ENCODE assay signal across 8 mouse cellular contexts in genomic region chr8:122550995-122551264, GRCm38 (mm10). TPM values are rescaled to one million over a fixed set of nuclear protein-coding genes. Genes with fewer than 3 reads are reported as not detected.
A peak's percentile ranks its signal among the peaks of the same experiment; 100 is the strongest.
DNase-seq lines count a peak whose midpoint lies in the region; ATAC-seq and TF ChIP-seq lines count a peak whose summit lies in the region.

No protein-coding gene starts in this region.

- TF ChIP-seq CTCF in CH12.LX (conservative IDR thresholded peaks at IDR 0.05 in 1 of 2, IDR thresholded peaks at IDR 0.05 in 1 of 2; ENCODE audit: low read depth in 2 of 2, low read length in 2 of 2), result no peak

- H3K4me1 ChIP-seq in heart, embryonic 12.5 days (replicated peaks), result peaks cover 41% of the 10 kb centered on the region
- peaks cover 12 to 42% of the 10 kb centered on the region in 2 experiments for H3K4me1 ChIP-seq in CH12.LX (ENCODE audit: control insufficient read depth in 1 of 2, insufficient read depth in 2 of 2)
- H3K4me1 ChIP-seq in forebrain, embryonic 14.5 days (ENCODE audit: control insufficient read depth, insufficient read depth, low read length), result no peaks in the 10 kb centered on the region
- H3K4me1 ChIP-seq in liver, embryonic 15.5 days (replicated peaks), result peaks cover 76% of the 10 kb centered on the region

- WGBS in heart, embryonic 12.5 days, result under 1% methylated on average over 34 of the region's 43 CpGs
- 0% methylated on average over 17 of the region's 43 CpGs for WGBS in forebrain, embryonic 14.5 days
- WGBS in liver, embryonic 15.5 days (ENCODE audit: insufficient replicate concordance), result under 1% methylated on average over 43 of the region's 43 CpGs

- peak overlapping the region; percentile 91 for H3K9ac ChIP-seq in heart, embryonic 12.5 days
- peak overlapping the region; percentile 31 for H3K9ac ChIP-seq in CH12.LX (ENCODE audit: insufficient read depth, low read depth)
- peak overlapping the region; percentile 59 for H3K9ac ChIP-seq in forebrain, embryonic 14.5 days (ENCODE audit: low read length)
- peak overlapping the region; percentile 97 for H3K9ac ChIP-seq in liver, embryonic 15.5 days

- peaks cover 22% of the 10 kb centered on the region for H3K79me2 ChIP-seq in CH12.LX (replicated peaks; ENCODE audit: control insufficient read depth, extremely low read depth, insufficient read depth, poor library complexity, severe bottlenecking)

- TF ChIP-seq EP300 in CH12.LX (IDR thresholded peaks at IDR 0.05; ENCODE audit: low read length), result no peak

- in situ Hi-C loops in CH12.LX (cut with MboI; ENCODE audit: low pct_ligation_motif_present, low pct_unique_long_range_greater_than_20kb, low sequenced_read_pairs), result no loop called here

- no peak for TF ChIP-seq RAD21 in CH12.LX (IDR thresholded peaks at IDR 0.05; ENCODE audit: low read depth, low read length)

- no peaks in the 10 kb centered on the region for H3K9me3 ChIP-seq in heart, embryonic 12.5 days (replicated peaks)
- no peaks in the 10 kb centered on the region for H3K9me3 ChIP-seq in CH12.LX (replicated peaks; ENCODE audit: low read length)
- no peaks in the 10 kb centered on the region for H3K9me3 ChIP-seq in forebrain, embryonic 14.5 days (replicated peaks; ENCODE audit: control insufficient read depth, low read length)
- no peaks in the 10 kb centered on the region for H3K9me3 ChIP-seq in liver, embryonic 15.5 days (replicated peaks)

- peak overlapping the region; percentile 75 for H3K4me2 ChIP-seq in heart, embryonic 12.5 days
- no peak overlapping the region for H3K4me2 ChIP-seq in CH12.LX (ENCODE audit: insufficient read depth, low read depth, poor library complexity, severe bottlenecking)
- H3K4me2 ChIP-seq in forebrain, embryonic 14.5 days (ENCODE audit: low read length), result peak overlapping the region; percentile 73
- H3K4me2 ChIP-seq in liver, embryonic 15.5 days, result peak overlapping the region; percentile 96

- ATAC-seq in heart, embryonic 12.5 days (ENCODE audit: insufficient number of reproducible peaks, low FRiP score), result no peak; the same call in 1 of the 2 replicates
- no peak for ATAC-seq in forebrain, embryonic 14.5 days
- peak; percentile 29; the same call in 1 of the 2 replicates for ATAC-seq in liver, embryonic 15.5 days (ENCODE audit: insufficient read depth)
- ATAC-seq in granulocyte monocyte progenitor cell, adult 5-6 weeks (replicated peaks; ENCODE audit: poor library complexity, severe bottlenecking), result no peak

- H3K36me3 ChIP-seq in heart, embryonic 12.5 days, result no peaks in the 10 kb centered on the region
- H3K36me3 ChIP-seq in CH12.LX (replicated peaks in 1 of 2; ENCODE audit: control insufficient read depth in 1 of 2, insufficient read depth in 1 of 2, low read length in 1 of 2), result peaks cover 0 to 4% of the 10 kb centered on the region in 2 experiments
- H3K36me3 ChIP-seq in forebrain, embryonic 14.5 days (ENCODE audit: control insufficient read depth, insufficient read depth, low read length), result no peaks in the 10 kb centered on the region
- H3K36me3 ChIP-seq in liver, embryonic 15.5 days (replicated peaks), result no peaks in the 10 kb centered on the region; the same call in 1 of the 2 replicates

- H3K27ac ChIP-seq in heart, embryonic 12.5 days (ENCODE audit: poor library complexity, severe bottlenecking), result peak overlapping the region; percentile 86
- H3K27ac ChIP-seq in CH12.LX (ENCODE audit: insufficient read depth, low read depth), result peak overlapping the region; percentile 53
- no peak overlapping the region for H3K27ac ChIP-seq in forebrain, embryonic 14.5 days (ENCODE audit: low read depth, low read length)
- peak overlapping the region; percentile 96 for H3K27ac ChIP-seq in liver, embryonic 15.5 days (replicated peaks)

- dilution Hi-C loops in CH12.LX (cut with MboI; ENCODE audit: extremely low pct_ligation_motif_present, extremely low pct_unique_long_range_greater_than_20kb, low sequenced_read_pairs), result no loop called here

- H3K27me3 ChIP-seq in heart, embryonic 12.5 days (replicated peaks), result no peaks in the 10 kb centered on the region
- H3K27me3 ChIP-seq in CH12.LX (replicated peaks), result no peaks in the 10 kb centered on the region
- peaks cover 27% of the 10 kb centered on the region for H3K27me3 ChIP-seq in forebrain, embryonic 14.5 days (replicated peaks; ENCODE audit: control insufficient read depth, insufficient read depth, low read length)
- H3K27me3 ChIP-seq in liver, embryonic 15.5 days, result no peaks in the 10 kb centered on the region

- no peak for TF ChIP-seq POLR2A in CH12.LX (IDR thresholded peaks at IDR 0.05; ENCODE audit: low read depth, low read length)

- peak overlapping the region; percentile 70 for H3K4me3 ChIP-seq in heart, embryonic 12.5 days
- H3K4me3 ChIP-seq in CH12.LX (replicated peaks in 1 of 3; ENCODE audit: low read depth in 2 of 3, low read length in 2 of 3, poor library complexity in 1 of 3), result peak overlapping the region; percentile 69 to 86 (median 82)
- H3K4me3 ChIP-seq in forebrain, embryonic 14.5 days (ENCODE audit: low read depth, low read length), result peak overlapping the region; percentile 44
- H3K4me3 ChIP-seq in liver, embryonic 15.5 days (replicated peaks), result peak overlapping the region; percentile 96

- DNase-seq in heart, adult 9 months (ENCODE audit: low spot score in 2 of 2), result no peak
- no peak for DNase-seq in CH12.LX (ENCODE audit: extremely low read depth)
- DNase-seq in forebrain, embryonic 14.5 days (ENCODE audit: low spot score), result no peak
- DNase-seq in cerebellum, adult 11-12 months, result no peak
- DNase-seq in natural killer cell, adult 2 months (ENCODE audit: low spot score in 2 of 2), result no peak

TF ChIP-seq in CH12.LX, 34 proteins besides CTCF, POLR2A, EP300 and RAD21:
- TF ChIP-seq BHLHE40 (IDR thresholded peaks at IDR 0.05; ENCODE audit: low read depth, low read length) (peak; percentile 93), SIN3A (IDR thresholded peaks at IDR 0.05; ENCODE audit: low read length) (peak; percentile 82), ZMIZ1 (IDR thresholded peaks at IDR 0.05; ENCODE audit: low read depth, low read length) (0 out of 2 replicates have a peak, but pooled peaks have one; percentile 42), MAX (IDR thresholded peaks at IDR 0.05; ENCODE audit: low read length) (peak; percentile 34; the same call in 1 of the 2 replicates), ELF1 (IDR thresholded peaks at IDR 0.05; ENCODE audit: low read depth, low read length) (no peak), MXI1 (IDR thresholded peaks at IDR 0.05; ENCODE audit: low read depth, low read length) (peak; percentile 91), CHD2 (IDR thresholded peaks at IDR 0.05; ENCODE audit: low read length) (no peak), UBTF (IDR thresholded peaks at IDR 0.05; ENCODE audit: low read depth, low read length) (peak; percentile 85), TCF12 (IDR thresholded peaks at IDR 0.05; ENCODE audit: low read depth, low read length) (0 out of 2 replicates have a peak, but pooled peaks have one; percentile 26)
TF ChIP-seq in CH12.LX: peak in this region for 7.

RNA-seq across cellular contexts. Expression of gene Piezo1, which starts 0.2 kb away (rescaled TPM):
- polyA plus RNA-seq in heart, embryonic 12.5 days (2016; fragmentation: Nextera tagmentation; extraction: Ambion mirVana), result 25.5 and 27.8 TPM in 2 replicates
- 52.1 and 59.7 TPM in 2 replicates for total RNA-seq in CH12.LX (2012; rRNA removed)
- 15.1 and 21.1 TPM in 2 replicates for total RNA-seq in CH12.LX (2014; rRNA removed)
- 26.5 and 41.6 TPM in 2 replicates for polyA plus RNA-seq in CH12.LX (2012; ENCODE audit: insufficient read length, low read depth)
- 1.2 and 1.6 TPM in 2 replicates for polyA plus RNA-seq in forebrain, embryonic 14.5 days (2014; fragmentation: Nextera tagmentation; extraction: Ambion mirVana)
- 12.4 and 17.4 TPM in 2 replicates for polyA plus RNA-seq in liver, embryonic 15.5 days (2015; fragmentation: Nextera tagmentation; extraction: Ambion mirVana)
- 19.4 and 67.1 TPM in 2 replicates for total RNA-seq in granulocyte monocyte progenitor cell, adult 5-6 weeks (2014; fragmentation: Nextera tagmentation)
- total RNA-seq in granulocyte monocyte progenitor cell, adult 5-6 weeks (2017), result 15.8 and 22.4 TPM in 2 replicates

RNA-seq across cellular contexts. Expression of gene Cdt1, which starts 16.9 kb away (rescaled TPM):
- 36.9 and 38.9 TPM in 2 replicates for polyA plus RNA-seq in heart, embryonic 12.5 days (2016; fragmentation: Nextera tagmentation; extraction: Ambion mirVana)
- total RNA-seq in CH12.LX (2012; rRNA removed) (50.0 and 53.7 TPM in 2 replicates), CH12.LX (2014; rRNA removed) (46.0 and 54.2 TPM in 2 replicates)
- polyA plus RNA-seq in CH12.LX (2012; ENCODE audit: insufficient read length, low read depth), result 57.6 and 67.3 TPM in 2 replicates
- polyA plus RNA-seq in forebrain, embryonic 14.5 days (2014; fragmentation: Nextera tagmentation; extraction: Ambion mirVana), result 12.8 and 13.4 TPM in 2 replicates
- 45.9 and 46.0 TPM in 2 replicates for polyA plus RNA-seq in liver, embryonic 15.5 days (2015; fragmentation: Nextera tagmentation; extraction: Ambion mirVana)
- total RNA-seq in granulocyte monocyte progenitor cell, adult 5-6 weeks (2014; fragmentation: Nextera tagmentation), result 76.0 and 153 TPM in 2 replicates
- 38.6 and 38.8 TPM in 2 replicates for total RNA-seq in granulocyte monocyte progenitor cell, adult 5-6 weeks (2017)

RNA-seq across cellular contexts. Expression of gene Aprt, which starts 25.8 kb away (rescaled TPM):
- 209 and 232 TPM in 2 replicates for polyA plus RNA-seq in heart, embryonic 12.5 days (2016; fragmentation: Nextera tagmentation; extraction: Ambion mirVana)
- 524 and 653 TPM in 2 replicates for total RNA-seq in CH12.LX (2012; rRNA removed)
- 453 and 516 TPM in 2 replicates for total RNA-seq in CH12.LX (2014; rRNA removed)
- 543 and 561 TPM in 2 replicates for polyA plus RNA-seq in CH12.LX (2012; ENCODE audit: insufficient read length, low read depth)
- 200 and 247 TPM in 2 replicates for polyA plus RNA-seq in forebrain, embryonic 14.5 days (2014; fragmentation: Nextera tagmentation; extraction: Ambion mirVana)
- polyA plus RNA-seq in liver, embryonic 15.5 days (2015; fragmentation: Nextera tagmentation; extraction: Ambion mirVana), result 187 and 214 TPM in 2 replicates
- total RNA-seq in granulocyte monocyte progenitor cell, adult 5-6 weeks (2014; fragmentation: Nextera tagmentation), result 276 and 290 TPM in 2 replicates
- 139 and 228 TPM in 2 replicates for total RNA-seq in granulocyte monocyte progenitor cell, adult 5-6 weeks (2017)

Comparison
In these comparisons a context has a peak if more than half of its experiments do, and no peak if none do; other contexts are left out.
1. H3K4me3 ChIP-seq: peak in every context shown above with its lines; median percentile 96 in liver, embryonic 15.5 days; 82 in CH12.LX; 70 in heart, embryonic 12.5 days; 44 in forebrain, embryonic 14.5 days.
2. H3K9ac ChIP-seq: peak in every context shown above with its lines; median percentile 97 in liver, embryonic 15.5 days; 91 in heart, embryonic 12.5 days; 59 in forebrain, embryonic 14.5 days; 31 in CH12.LX.